Mouse (Mus musculus): ENCODE data around the gene Hist1h4h. TPM values are rescaled to one million over a fixed set of nuclear protein-coding genes. Genes with fewer than 3 reads are reported as not detected.

Gene Hist1h4h
- polyA plus RNA-seq, 1 experiment from 2014 or later, result 8.5 TPM

DNA sequence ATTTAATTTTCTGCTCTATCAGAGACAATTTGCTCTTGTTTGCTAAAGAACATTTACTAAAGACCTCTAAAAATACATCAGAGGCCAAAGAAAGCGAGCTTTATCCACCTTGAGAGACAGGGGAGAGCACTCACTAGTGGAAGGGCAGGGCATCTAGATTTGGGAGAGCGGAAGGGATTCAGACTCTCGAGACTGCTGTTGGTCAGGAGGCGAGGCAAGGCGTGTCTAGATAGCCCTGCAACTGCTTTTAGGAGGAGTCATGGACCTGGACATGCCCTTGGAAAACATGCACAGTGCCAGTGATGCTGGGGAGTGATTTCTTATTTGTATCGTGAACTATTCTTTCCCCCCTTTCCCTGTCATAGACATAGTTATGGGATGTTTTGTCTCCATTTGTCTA, 35.3 kb upstream of the Hist1h4h start:
- no peak for ATAC-seq (ENCODE audit: insufficient number of reproducible peaks, insufficient read depth, low FRiP score, low read depth)
- Histone ChIP-seq H3K27me3 (ENCODE audit: control insufficient read depth, insufficient read depth, low read length) (no peaks in the 10 kb centered on the region), H3K4me1 (ENCODE audit: control insufficient read depth in 2 of 2, insufficient read depth in 2 of 2, low read length in 2 of 2) (peaks cover 4 to 15% of the 10 kb centered on the region in 2 experiments), H3K4me3 (ENCODE audit: control insufficient read depth in 1 of 2, insufficient read depth in 1 of 2, low read depth in 1 of 2, low read length in 2 of 2) (no peak overlapping the region), H3K27ac (replicated peaks in 1 of 2; ENCODE audit: control insufficient read depth in 1 of 2, insufficient read depth in 1 of 2, low read depth in 2 of 2, low read length in 2 of 2) (no peak overlapping the region), H3K9ac (ENCODE audit: low read length) (no peak overlapping the region), H3K4me2 (ENCODE audit: low read length) (no peak overlapping the region), H3K9me3 (ENCODE audit: control insufficient read depth, low read length) (no peaks in the 10 kb centered on the region), H3K36me3 (ENCODE audit: control insufficient read depth, insufficient read depth, low read length) (no peaks in the 10 kb centered on the region)
- WGBS, result 73% methylated on average over 6 of the region's 6 CpGs

DNA sequence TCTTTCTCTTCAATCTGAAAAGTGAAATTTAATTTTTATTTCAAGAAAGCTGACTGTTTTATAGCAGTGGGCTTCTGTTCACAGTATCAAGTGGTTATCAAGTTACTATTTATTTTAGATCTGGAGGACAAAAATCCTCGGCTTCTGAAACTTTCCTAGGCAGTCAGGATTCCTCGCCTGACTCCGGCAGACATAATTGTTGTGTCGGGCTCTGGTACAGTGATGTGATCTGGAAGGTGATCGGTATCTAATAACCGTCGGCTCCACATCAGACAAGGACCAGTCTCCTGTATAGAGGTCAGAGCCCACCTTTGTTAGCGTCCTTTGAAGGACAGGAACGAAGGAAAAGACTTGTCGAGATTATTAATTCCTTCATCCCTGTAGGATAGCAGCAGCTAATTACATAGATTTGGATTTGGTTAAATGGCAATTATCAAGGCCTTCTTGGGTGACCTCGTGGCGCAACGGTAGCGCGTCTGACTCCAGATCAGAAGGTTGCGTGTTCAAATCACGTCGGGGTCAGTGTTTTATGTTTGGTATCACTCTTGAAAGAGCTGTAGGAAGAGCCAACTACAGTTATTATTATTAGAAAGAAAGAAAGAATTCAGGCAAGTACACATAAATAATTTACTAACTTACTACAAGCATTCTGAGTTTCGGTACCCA, 33.1 kb upstream of the Hist1h4h start:
- Histone ChIP-seq H3K9ac (ENCODE audit: low read length) (peak overlapping the region; percentile 61), H3K4me1 (ENCODE audit: control insufficient read depth in 2 of 2, insufficient read depth in 2 of 2, low read length in 2 of 2) (peaks cover 2 to 12% of the 10 kb centered on the region in 2 experiments; a peak in 2 of 4 replicates), H3K9me3 (ENCODE audit: control insufficient read depth, low read length) (no peaks in the 10 kb centered on the region), H3K4me3 (ENCODE audit: control insufficient read depth in 1 of 2, insufficient read depth in 1 of 2, low read depth in 1 of 2, low read length in 2 of 2) (peak overlapping the region; percentile 40 to 42), H3K27me3 (ENCODE audit: control insufficient read depth, insufficient read depth, low read length) (no peaks in the 10 kb centered on the region), H3K27ac (replicated peaks in 1 of 2; ENCODE audit: control insufficient read depth in 1 of 2, insufficient read depth in 1 of 2, low read depth in 2 of 2, low read length in 2 of 2) (no peak overlapping the region), H3K36me3 (ENCODE audit: control insufficient read depth, insufficient read depth, low read length) (no peaks in the 10 kb centered on the region), H3K4me2 (ENCODE audit: low read length) (peak overlapping the region; percentile 71)
- WGBS, result 6% methylated on average over 19 of the region's 19 CpGs
- ATAC-seq (ENCODE audit: insufficient number of reproducible peaks, insufficient read depth, low FRiP score, low read depth), result no peak

DNA sequence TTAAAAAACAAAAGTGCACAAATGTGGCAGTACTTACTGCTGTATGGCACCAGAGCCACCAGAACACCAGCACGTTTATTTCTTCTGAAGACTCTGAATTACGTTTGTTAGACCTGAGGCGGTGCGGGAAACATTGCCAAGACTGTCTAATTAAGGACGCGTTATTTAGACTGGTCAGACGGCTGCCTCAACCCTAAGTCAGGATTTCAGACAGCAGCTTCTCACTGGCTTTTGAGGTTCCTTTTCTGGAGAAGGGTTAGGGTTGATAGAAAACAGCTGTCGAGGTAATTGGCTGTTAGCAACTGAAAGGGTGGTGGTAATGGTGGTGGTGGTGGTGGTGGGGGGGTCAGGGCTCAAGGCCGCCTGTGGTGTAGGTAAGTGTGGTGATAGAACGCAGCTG, 32.2 kb upstream of the Hist1h4h start:
- Histone ChIP-seq H3K9me3 (ENCODE audit: control insufficient read depth, low read length) (no peaks in the 10 kb centered on the region), H3K27ac (replicated peaks in 1 of 2; ENCODE audit: control insufficient read depth in 1 of 2, insufficient read depth in 1 of 2, low read depth in 2 of 2, low read length in 2 of 2) (peak overlapping the region in 1 of 2 experiments; percentile 39; a peak in 1 of 4 replicates), H3K9ac (ENCODE audit: low read length) (peak overlapping the region; percentile 61), H3K27me3 (ENCODE audit: control insufficient read depth, insufficient read depth, low read length) (no peaks in the 10 kb centered on the region), H3K4me3 (ENCODE audit: control insufficient read depth in 1 of 2, insufficient read depth in 1 of 2, low read depth in 1 of 2, low read length in 2 of 2) (peak overlapping the region; percentile 40 to 42; a peak in 3 of 4 replicates), H3K4me1 (ENCODE audit: control insufficient read depth in 2 of 2, insufficient read depth in 2 of 2, low read length in 2 of 2) (peaks cover 2 to 12% of the 10 kb centered on the region in 2 experiments; a peak in 2 of 4 replicates), H3K4me2 (ENCODE audit: low read length) (peak overlapping the region; percentile 71), H3K36me3 (ENCODE audit: control insufficient read depth, insufficient read depth, low read length) (no peaks in the 10 kb centered on the region)
- WGBS, result 7% methylated on average over 10 of the region's 10 CpGs
- ATAC-seq (ENCODE audit: insufficient number of reproducible peaks, insufficient read depth, low FRiP score, low read depth), result no peak

DNA sequence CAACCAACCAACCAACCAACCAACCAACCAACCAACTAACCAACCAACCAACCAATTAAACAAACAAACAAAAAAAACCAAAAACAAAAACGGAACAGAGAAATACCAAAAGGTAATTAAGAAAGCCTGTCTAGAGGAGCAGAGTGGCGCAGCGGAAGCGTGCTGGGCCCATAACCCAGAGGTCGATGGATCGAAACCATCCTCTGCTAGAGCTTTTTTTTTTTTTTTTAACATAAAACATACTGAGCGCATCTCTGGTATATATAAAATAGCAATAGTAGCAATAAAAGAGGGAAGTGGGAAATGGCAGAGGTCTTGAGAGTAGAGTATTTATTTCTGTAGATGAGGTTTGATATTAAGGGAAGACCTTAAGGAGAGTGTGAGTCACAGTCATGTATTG, 30.9 kb upstream of the Hist1h4h start:
- no peaks in the 10 kb centered on the region for H3K36me3 ChIP-seq (ENCODE audit: control insufficient read depth, insufficient read depth, low read length)
- H3K4me1 ChIP-seq (ENCODE audit: control insufficient read depth in 2 of 2, insufficient read depth in 2 of 2, low read length in 2 of 2), result peaks cover 2 to 19% of the 10 kb centered on the region in 2 experiments; a peak in 2 of 4 replicates
- no peak overlapping the region for H3K4me3 ChIP-seq (ENCODE audit: control insufficient read depth in 1 of 2, insufficient read depth in 1 of 2, low read depth in 1 of 2, low read length in 2 of 2)
- no peaks in the 10 kb centered on the region for H3K9me3 ChIP-seq (ENCODE audit: control insufficient read depth, low read length)
- H3K4me2 ChIP-seq (ENCODE audit: low read length), result no peak overlapping the region
- no peaks in the 10 kb centered on the region for H3K27me3 ChIP-seq (ENCODE audit: control insufficient read depth, insufficient read depth, low read length)
- ATAC-seq (ENCODE audit: insufficient number of reproducible peaks, insufficient read depth, low FRiP score, low read depth), result no peak
- no peak overlapping the region for H3K27ac ChIP-seq (replicated peaks in 1 of 2; ENCODE audit: control insufficient read depth in 1 of 2, insufficient read depth in 1 of 2, low read depth in 2 of 2, low read length in 2 of 2)
- WGBS, result 16% methylated on average over 7 of the region's 7 CpGs
- no peak overlapping the region for H3K9ac ChIP-seq (ENCODE audit: low read length)

DNA sequence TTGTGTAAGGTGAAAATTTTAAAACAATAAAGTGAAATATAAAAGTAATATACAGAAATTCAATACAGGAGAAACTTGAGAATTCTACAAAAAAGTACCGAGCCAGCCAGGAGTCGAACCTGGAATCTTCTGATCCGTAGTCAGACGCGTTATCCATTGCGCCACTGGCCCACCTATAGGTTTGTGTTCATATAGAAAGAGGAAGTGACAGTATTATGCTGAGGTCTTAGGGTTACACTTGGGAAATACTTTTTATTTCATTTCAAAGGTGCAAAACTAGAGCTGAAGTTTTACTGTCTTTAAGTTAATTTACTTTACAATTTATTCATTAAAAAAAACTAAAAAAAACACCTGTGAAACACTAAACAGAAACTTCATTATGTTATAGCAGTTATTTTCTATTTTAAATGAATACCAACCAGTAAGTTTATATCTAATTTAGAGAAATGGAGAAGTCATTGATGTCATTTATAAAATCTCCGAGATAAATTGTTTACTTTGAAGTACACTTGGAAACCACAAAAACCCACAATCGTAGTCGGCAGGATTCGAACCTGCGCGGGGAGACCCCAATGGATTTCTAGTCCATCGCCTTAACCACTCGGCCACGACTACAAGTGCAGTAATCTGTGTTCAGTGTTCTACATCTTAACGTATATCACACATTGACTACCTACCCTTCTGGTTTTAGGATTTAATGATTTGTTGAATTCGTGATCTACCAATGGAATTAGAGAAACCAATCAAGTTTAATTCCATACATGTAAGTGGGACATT, 30.2 kb upstream of the Hist1h4h start:
- no peak overlapping the region for H3K4me3 ChIP-seq (ENCODE audit: control insufficient read depth in 1 of 2, insufficient read depth in 1 of 2, low read depth in 1 of 2, low read length in 2 of 2)
- H3K4me2 ChIP-seq (ENCODE audit: low read length), result peak overlapping the region; percentile 42
- H3K4me1 ChIP-seq (ENCODE audit: control insufficient read depth in 2 of 2, insufficient read depth in 2 of 2, low read length in 2 of 2), result peaks cover 6 to 25% of the 10 kb centered on the region in 2 experiments; a peak in 3 of 4 replicates
- WGBS, result 4% methylated on average over 17 of the region's 17 CpGs
- H3K27ac ChIP-seq (replicated peaks in 1 of 2; ENCODE audit: control insufficient read depth in 1 of 2, insufficient read depth in 1 of 2, low read depth in 2 of 2, low read length in 2 of 2), result no peak overlapping the region
- H3K27me3 ChIP-seq (ENCODE audit: control insufficient read depth, insufficient read depth, low read length), result no peaks in the 10 kb centered on the region
- H3K9ac ChIP-seq (ENCODE audit: low read length), result no peak overlapping the region
- no peak; the same call in 1 of the 2 replicates for ATAC-seq (ENCODE audit: insufficient number of reproducible peaks, insufficient read depth, low FRiP score, low read depth)
- no peaks in the 10 kb centered on the region for H3K36me3 ChIP-seq (ENCODE audit: control insufficient read depth, insufficient read depth, low read length)
- H3K9me3 ChIP-seq (ENCODE audit: control insufficient read depth, low read length), result no peaks in the 10 kb centered on the region

DNA sequence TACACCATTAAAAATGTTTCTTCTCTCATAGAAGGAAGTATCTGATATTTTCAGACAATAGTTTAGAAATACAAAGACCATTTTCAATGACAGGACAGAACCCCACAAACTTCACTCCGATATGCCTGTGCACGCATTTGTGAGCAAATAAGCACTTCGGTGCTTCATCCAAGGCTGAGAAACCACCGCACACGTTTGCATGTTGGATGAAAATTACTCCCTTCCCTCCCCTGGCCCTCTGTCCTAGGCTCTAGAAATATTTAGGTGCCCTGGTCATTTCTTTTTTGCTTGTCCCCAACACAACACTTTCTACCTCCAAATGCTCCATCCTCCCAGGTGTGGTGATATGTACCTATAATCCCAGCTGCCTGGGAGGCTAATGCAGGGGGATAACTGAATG, 29.3 kb upstream of the Hist1h4h start:
- Histone ChIP-seq H3K4me3 (ENCODE audit: control insufficient read depth in 1 of 2, insufficient read depth in 1 of 2, low read depth in 1 of 2, low read length in 2 of 2) (peak overlapping the region in 1 of 2 experiments; percentile 18; a peak in 1 of 4 replicates), H3K4me1 (ENCODE audit: control insufficient read depth in 2 of 2, insufficient read depth in 2 of 2, low read length in 2 of 2) (peaks cover 11 to 27% of the 10 kb centered on the region in 2 experiments; a peak in 3 of 4 replicates), H3K4me2 (ENCODE audit: low read length) (peak overlapping the region; percentile 42), H3K27ac (replicated peaks in 1 of 2; ENCODE audit: control insufficient read depth in 1 of 2, insufficient read depth in 1 of 2, low read depth in 2 of 2, low read length in 2 of 2) (no peak overlapping the region), H3K9ac (ENCODE audit: low read length) (no peak overlapping the region), H3K9me3 (ENCODE audit: control insufficient read depth, low read length) (no peaks in the 10 kb centered on the region), H3K27me3 (ENCODE audit: control insufficient read depth, insufficient read depth, low read length) (no peaks in the 10 kb centered on the region), H3K36me3 (ENCODE audit: control insufficient read depth, insufficient read depth, low read length) (no peaks in the 10 kb centered on the region)
- 19% methylated on average over 5 of the region's 5 CpGs for WGBS
- ATAC-seq (ENCODE audit: insufficient number of reproducible peaks, insufficient read depth, low FRiP score, low read depth), result no peak

DNA sequence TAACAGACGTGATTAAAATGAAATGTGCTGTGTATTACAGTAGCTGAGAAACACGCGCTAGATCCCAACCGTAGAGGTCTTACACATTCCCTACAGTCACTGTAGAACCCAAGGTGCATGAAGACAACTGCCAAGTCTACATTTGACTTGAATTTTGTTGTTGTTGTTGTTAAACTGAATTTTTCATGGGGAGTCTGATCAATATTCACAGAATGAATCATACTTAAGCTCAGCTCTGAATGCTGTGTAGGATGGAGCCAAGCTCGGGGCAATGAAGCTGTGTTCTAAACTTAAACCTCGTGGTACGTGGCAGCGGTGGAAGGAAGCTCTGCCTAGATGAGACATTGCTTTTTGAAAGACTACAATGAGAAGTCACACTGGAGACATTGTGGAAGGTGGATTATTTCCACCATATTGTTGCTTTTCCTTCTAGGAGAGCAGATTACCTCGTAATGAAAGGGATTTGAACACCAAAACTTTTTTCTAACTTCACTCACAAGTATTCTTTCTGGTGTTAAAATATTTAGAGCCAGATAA, 28.8 kb upstream of the Hist1h4h start:
- Histone ChIP-seq H3K4me3 (ENCODE audit: control insufficient read depth in 1 of 2, insufficient read depth in 1 of 2, low read depth in 1 of 2, low read length in 2 of 2) (peak overlapping the region in 1 of 2 experiments; percentile 18; a peak in 1 of 4 replicates), H3K4me1 (ENCODE audit: control insufficient read depth in 2 of 2, insufficient read depth in 2 of 2, low read length in 2 of 2) (peaks cover 11 to 27% of the 10 kb centered on the region in 2 experiments; a peak in 3 of 4 replicates), H3K4me2 (ENCODE audit: low read length) (peak overlapping the region; percentile 42), H3K9ac (ENCODE audit: low read length) (no peak overlapping the region), H3K27ac (replicated peaks in 1 of 2; ENCODE audit: control insufficient read depth in 1 of 2, insufficient read depth in 1 of 2, low read depth in 2 of 2, low read length in 2 of 2) (no peak overlapping the region), H3K36me3 (ENCODE audit: control insufficient read depth, insufficient read depth, low read length) (no peaks in the 10 kb centered on the region), H3K27me3 (ENCODE audit: control insufficient read depth, insufficient read depth, low read length) (no peaks in the 10 kb centered on the region), H3K9me3 (ENCODE audit: control insufficient read depth, low read length) (no peaks in the 10 kb centered on the region)
- ATAC-seq (ENCODE audit: insufficient number of reproducible peaks, insufficient read depth, low FRiP score, low read depth), result no peak
- WGBS, result 36% methylated on average over 9 of the region's 9 CpGs
